Mouse (Mus musculus) neutrophil, adult 5-6 weeks (primary cell): ENCODE measurements around the gene Jun. TPM values are rescaled to one million over a fixed set of nuclear protein-coding genes. Genes with fewer than 3 reads are reported as not detected.

Experiments used
- ATAC-seq: fragments of 151-379, 151-347 bp; 2 replicates; pipeline ENCODE4 v1.8.0; 2017; ENCODE audit warnings: mild to moderate bottlenecking, moderate TSS enrichment; ENCODE audit not compliant: insufficient number of reproducible peaks, poor library complexity, low FRiP score, severe bottlenecking; ENCODE audit errors: extremely low read depth
- total RNA-seq: library from RNA; stranded (forward); fragments of 200-1000 nt; gene quantifications from 2 replicates; pipeline ENCODE4 v1.2.3, GENCODE M21; 2017

Jun gene
- total RNA-seq, 1 experiment from 2014 or later = 106 TPM

- no peak for ATAC-seq
These were observed 3.3 kb downstream of the Jun start for GRCm38 (mm10) chr4:95048731-95049100.

- no peak for ATAC-seq
These were observed 3.8 kb downstream of the Jun start for GRCm38 (mm10) chr4:95048021-95048730.

DNA sequence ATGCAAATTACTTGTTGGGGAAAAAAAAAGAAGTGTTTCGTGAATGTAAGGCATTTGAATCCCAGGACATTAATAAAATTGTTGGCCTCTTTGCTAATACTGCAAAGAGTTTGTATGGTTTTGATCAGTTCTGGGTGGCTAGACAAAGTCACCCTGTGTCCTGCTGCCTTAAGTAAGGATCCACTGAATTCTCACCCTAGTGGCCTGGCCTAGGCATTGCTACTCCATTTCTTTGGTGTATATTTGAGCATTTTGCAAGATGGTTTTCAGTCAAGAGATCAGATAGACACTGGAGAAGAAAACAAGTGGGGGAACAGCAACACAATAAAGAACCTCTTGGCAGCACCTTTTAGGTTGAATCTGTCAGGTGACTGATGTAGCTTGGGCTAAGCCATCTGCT lies 6.9 kb downstream of the Jun start:
- peak; percentile 43; the same call in 1 of the 2 replicates for ATAC-seq

DNA sequence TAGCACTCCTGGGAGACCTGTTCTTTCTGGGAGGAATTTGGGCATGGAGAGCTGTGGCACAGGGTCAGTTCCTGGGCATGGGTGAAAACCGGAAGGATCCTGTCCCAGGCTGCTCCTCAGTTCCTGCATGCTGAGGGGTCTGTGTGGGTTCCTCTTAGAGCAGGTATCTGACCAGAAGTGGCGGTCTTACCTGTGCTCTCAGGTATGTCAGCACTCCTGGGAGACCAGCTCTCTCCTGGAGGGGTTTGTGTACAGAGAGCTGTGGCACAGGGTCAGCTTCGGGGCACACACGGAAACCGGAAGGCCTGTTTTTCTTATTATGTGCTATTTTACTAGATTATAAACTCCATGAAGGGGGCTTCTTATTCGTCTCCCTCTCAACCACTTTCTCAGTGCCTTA lies 7.3 kb downstream of the Jun start:
- ATAC-seq = no peak

GRCm38 (mm10) chr4:95038024-95038423 lies 14.0 kb downstream of the Jun start:
- no peak for ATAC-seq

GRCm38 (mm10) chr4:95031158-95031557 lies 20.9 kb downstream of the Jun start:
- no peak for ATAC-seq

GRCm38 (mm10) chr4:95025847-95026600 lies 26.0 kb downstream of the Jun start:
- no peak for ATAC-seq

GRCm38 (mm10) chr4:95023350-95023953 lies 28.6 kb downstream of the Jun start:
- no peak for ATAC-seq

DNA sequence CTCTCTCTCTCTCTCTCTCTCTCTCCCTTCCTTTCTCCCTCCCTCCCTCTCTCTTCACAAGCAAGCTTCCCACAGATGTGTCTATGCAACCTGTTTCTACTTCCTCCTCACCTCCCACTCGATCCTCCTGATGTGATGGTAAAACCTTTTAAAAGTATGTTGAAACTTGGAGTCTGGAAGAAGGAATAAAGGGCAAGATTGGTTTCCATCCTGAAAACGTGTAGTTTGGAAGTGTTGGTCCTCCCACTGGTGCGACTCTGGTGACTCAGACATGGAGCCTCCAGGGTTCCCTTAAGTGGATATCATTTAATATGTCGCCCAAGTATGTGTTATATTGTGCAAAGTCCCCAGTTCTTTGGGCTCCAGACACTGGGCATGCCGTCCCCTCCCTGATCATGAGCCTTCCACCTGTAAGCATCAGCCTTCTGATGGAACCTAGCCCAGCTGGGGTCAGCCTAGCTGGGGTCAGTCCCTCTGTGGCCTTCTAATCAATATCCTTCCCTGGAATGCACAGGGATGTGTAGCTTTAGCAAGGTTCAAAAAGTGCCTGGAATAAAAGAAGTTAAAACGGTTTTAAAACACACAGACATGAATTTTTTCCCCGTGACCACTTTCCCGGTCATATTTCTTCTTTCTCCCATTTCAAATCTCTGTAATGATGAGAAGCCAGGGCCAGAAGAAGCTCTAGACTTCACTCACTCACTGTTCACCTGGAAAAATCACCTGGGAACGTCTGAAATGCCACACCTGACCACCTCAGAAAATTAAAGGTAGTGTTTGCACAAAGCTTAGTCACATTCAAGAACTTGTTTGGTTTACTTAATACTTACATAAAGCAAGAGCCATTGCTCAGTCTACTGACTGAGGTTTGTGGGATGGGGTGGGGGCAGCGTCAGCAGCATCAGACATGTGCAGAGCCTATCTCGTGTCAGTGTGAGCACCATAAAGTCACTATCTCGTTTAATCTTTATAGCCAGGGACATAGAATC lies 30.1 kb downstream of the Jun start:
- ATAC-seq = no peak

- ATAC-seq = no peak
These were observed 31.8 kb downstream of the Jun start for GRCm38 (mm10) chr4:95020201-95020600.

DNA sequence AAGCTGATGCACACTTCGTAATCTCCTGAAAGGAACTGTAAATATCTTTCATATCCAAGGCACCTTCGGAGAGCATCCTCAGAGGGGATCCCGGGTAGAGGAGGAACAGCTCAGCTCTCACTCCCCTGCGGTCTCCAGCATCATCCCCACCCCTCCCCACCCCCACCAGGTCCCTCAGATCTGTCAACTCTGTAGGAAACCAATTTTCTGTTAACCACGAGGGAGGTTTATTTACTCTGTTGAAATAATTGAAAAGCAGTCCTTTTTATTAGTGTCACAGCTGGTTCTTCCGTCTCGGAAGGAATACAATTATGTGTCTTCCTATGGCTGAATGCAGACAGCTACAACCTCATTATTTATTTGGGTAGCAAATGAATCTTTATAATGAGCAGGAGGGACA lies 33.8 kb downstream of the Jun start:
- no peak for ATAC-seq

DNA sequence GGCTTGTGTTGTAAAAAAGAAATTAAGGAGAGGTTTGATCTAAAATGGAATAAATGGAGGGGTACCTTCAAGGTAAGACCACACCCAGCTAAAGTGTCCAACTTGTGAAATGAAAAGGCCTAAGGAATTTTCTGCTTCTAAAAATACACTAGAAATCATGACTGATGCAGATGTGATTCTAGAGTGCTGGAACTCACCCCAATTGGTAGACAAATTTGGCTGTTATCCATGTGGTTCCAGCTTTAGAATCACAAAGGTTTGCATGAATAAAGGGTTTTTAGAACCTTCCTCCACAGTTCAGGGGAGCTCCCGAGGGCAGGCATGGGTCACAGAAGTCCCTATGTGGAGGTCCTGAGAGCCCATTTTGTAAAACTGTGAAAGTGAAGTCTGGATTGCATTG lies 39.3 kb downstream of the Jun start:
- no peak for ATAC-seq

- no peak for ATAC-seq
These were observed 39.8 kb downstream of the Jun start for GRCm38 (mm10) chr4:95012256-95012655.

DNA sequence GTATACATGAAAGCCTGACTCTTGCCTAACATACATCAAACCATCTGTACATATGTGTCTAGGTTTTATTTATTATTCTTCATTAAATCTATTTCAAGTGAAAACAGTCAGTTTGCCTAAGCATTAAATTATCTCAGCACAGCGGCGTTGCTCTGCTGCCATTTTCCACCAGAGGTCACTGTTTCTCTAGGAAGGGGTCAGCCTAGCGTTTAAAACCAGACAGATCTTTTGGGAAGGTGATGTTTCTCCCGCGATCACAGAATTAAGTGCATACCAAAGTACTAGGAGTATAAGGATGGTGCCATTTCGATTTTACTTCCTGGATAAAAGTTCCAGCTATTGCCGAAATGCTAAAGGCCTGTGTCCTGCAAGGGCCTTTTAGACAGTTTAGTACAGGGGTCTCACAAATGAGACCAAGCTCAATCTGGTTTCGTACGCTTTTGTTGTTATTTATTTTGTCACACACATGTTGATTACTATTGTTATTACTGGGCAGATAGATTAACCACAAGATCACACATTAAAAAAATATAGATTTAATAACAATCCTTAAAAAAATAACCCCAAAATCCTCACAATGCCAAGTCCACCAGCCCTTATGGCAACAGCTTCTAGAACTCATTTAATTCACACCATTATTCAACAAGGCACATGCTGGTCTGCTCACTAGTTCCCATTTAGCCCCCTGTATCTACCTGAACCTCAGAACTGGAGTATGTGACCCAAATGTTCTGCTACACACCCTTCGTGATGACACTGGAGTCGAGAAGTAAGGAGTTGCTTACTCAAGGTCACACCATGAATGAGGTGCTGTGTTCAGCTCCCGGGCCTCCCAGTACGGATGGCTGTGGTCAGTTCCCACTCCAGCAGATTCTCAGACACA lies 43.6 kb downstream of the Jun start:
- ATAC-seq = peak; percentile 80

GRCm38 (mm10) chr4:95007759-95008158 lies 44.3 kb downstream of the Jun start:
- no peak for ATAC-seq

DNA sequence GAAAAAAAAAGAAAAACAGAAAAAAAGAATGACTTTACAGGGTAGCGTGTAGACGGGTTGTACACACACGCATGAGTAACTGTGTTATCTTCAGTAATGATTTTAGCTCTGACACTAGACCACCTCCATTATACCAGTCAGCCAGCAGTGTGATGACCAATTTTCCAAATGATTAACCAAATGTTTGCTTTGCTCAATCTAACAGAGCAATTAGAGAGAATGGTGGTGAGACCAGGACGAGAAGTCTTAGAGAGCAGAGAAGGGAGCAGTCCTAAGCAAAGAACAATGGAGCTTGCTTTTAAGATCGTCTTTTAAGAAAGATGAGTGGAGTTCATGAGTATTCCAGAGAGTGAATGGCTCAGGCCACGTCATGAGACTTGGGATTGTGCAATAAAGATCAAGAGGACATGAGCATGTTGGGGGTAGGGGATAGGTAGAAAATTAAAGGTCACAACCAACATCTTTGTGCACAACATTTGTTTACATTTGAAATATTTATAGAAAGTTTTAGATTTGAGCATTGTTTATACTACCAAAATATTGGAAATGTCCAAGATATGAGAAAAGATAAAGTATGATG lies 46.7 kb downstream of the Jun start:
- no peak for ATAC-seq

- no peak for ATAC-seq
These were observed 50.8 kb downstream of the Jun start for GRCm38 (mm10) chr4:95001043-95001775.
